Mouse (Mus musculus) olfactory bulb, adult 2 months (tissue): Measurements from ENCODE around the gene Abca14. TPM values are rescaled to one million over a fixed set of nuclear protein-coding genes. Genes with fewer than 3 reads are reported as not detected.

Experiments
- H3K27ac ChIP-seq: fragments of 200-500 bp; 2 replicates; pipeline ENCODE4 v1.5.1; 2012; ENCODE audit warnings: low read depth, low read length; ENCODE audit not compliant: insufficient read depth
- H3K4me1 ChIP-seq: fragments of 200-500 bp; 2 replicates; pipeline ENCODE4 v1.6.1; 2012; ENCODE audit warnings: low read length; ENCODE audit not compliant: control insufficient read depth, insufficient read depth
- H3K4me3 ChIP-seq: fragments of 200-500 bp; 2 replicates; pipeline ENCODE4 v1.5.1; 2012; ENCODE audit warnings: mild to moderate bottlenecking, low read depth, low read length, moderate library complexity; ENCODE audit not compliant: insufficient read depth
- CTCF ChIP-seq: fragments of 200-500 bp; IDR thresholded peaks from 2 replicates; pipeline ENCODE4 v1.5.1; 2012; ENCODE audit warnings: low read depth, mild to moderate bottlenecking, low read length, moderate library complexity; ENCODE audit not compliant: insufficient read depth
- POLR2A ChIP-seq: fragments of 200-500 bp; IDR thresholded peaks from 2 replicates; pipeline ENCODE4 v1.6.1; 2012; ENCODE audit warnings: mild to moderate bottlenecking, low read depth, low read length, moderate library complexity; ENCODE audit not compliant: insufficient read depth
- WGBS: fragments of 180-500 bp; shearing (Covaris S2); methylation state at CpG from one replicate; pipeline ENCODE4 v1.1.7; 2018; 5-methylcytosine and 5-hydroxymethylcytosine counted together
- polyA plus RNA-seq: library from polyadenylated mRNA; stranded (reverse); fragments of >200 nt; gene quantifications from 2 replicates; pipeline ENCODE4 v1.2.4, GENCODE M21; 2012; ENCODE audit warnings: low replicate concordance; ENCODE audit not compliant: missing spikeins, insufficient read depth, insufficient read length

Gene Abca14
- polyA plus RNA-seq, 1 experiment, result not detected

- TF ChIP-seq CTCF, result no peak
Observed at GRCm38 (mm10) chr7:120178935-120179334, 24.8 kb upstream of the Abca14 start.

DNA sequence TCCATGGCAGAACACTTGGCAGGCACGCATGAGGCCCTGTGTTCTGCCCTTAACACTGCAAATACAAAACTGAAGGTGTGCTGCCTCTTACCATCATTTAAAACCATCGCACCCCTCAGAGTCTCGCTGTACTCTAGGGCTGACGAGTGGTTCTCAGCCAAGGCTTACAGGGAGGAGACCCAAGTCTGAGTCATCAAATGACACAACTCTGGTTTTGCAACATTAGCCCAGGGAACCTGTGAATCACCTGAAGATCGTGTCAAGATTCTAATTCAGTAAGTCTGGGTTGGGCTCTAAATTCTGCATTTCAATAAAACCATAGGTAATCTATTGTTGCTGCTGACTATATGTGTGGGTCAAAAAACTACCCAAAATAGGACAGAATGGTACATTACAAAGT is 23.2 kb upstream of the Abca14 start:
- TF ChIP-seq POLR2A (no peak), CTCF (no peak)
- 76% methylated on average over 5 of the region's 5 CpGs for WGBS
- Histone ChIP-seq H3K27ac (no peak overlapping the region), H3K4me1 (no peaks in the 10 kb centered on the region), H3K4me3 (no peak overlapping the region)

More at GRCm38 (mm10) chr7:120178935-120179334, 24.8 kb upstream of the Abca14 start:
- WGBS, result 18% methylated on average over 2 of the region's 2 CpGs
- Histone ChIP-seq H3K4me1 (no peaks in the 10 kb centered on the region), H3K27ac (no peak overlapping the region), H3K4me3 (no peak overlapping the region)

- 60% methylated on average over 4 of the region's 4 CpGs for WGBS
- Histone ChIP-seq H3K27ac (no peak overlapping the region), H3K4me1 (no peaks in the 10 kb centered on the region), H3K4me3 (no peak overlapping the region)
- TF ChIP-seq CTCF (no peak), POLR2A (no peak)
Observed at GRCm38 (mm10) chr7:120181401-120182230, 22.1 kb upstream of the Abca14 start.

DNA sequence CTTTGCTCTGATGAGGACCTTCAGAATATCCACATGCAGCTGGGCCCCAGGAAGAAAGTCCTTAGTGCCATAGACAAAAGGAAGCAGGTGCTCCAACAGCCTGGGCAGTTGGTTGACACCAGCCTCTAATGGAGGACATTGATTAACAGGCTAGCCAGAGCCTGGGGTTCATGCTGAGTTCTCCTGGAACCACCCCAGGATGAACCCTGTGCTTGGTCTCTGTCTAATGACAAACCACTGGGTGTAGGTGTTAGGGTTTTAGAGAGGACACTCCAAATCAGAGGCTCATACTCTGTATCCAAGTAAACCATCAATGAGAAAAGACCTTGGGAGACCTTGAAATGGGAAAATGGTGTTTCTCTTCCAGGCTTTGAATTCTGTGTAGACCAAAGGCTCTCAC is 20.9 kb upstream of the Abca14 start:
- Histone ChIP-seq H3K4me1 (no peaks in the 10 kb centered on the region), H3K27ac (no peak overlapping the region), H3K4me3 (no peak overlapping the region)
- no peak for TF ChIP-seq POLR2A
- no peak for TF ChIP-seq CTCF

DNA sequence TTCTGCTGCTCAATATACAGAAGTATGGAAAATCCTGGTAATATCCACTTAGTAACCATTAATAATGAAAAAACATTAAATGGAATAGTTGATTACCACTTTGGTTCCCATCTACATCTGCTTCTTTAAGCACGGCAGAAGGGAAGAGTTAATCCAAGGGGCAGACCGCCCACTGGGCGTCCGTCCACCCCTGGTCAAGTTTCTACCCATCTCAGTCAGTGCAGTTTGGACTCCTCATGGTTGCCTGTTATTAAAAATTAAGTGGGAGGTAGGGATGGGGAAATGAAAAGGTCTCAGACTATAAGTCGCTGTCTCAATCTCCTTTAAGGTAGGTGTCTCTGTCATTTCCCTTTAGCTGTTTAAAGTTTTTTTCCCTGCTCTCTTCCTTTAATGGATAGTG is 14.8 kb upstream of the Abca14 start:
- H3K4me1 ChIP-seq, result no peaks in the 10 kb centered on the region
- H3K4me3 ChIP-seq, result no peak overlapping the region
- no peak overlapping the region for H3K27ac ChIP-seq
- no peak for TF ChIP-seq CTCF
- TF ChIP-seq POLR2A, result no peak
- WGBS, result 90% methylated on average over 5 of the region's 5 CpGs

- WGBS, result 61% methylated on average over 8 of the region's 8 CpGs
- no peak overlapping the region for H3K27ac ChIP-seq
Observed at GRCm38 (mm10) chr7:120189369-120190149, 14.2 kb upstream of the Abca14 start.

GRCm38 (mm10) chr7:120190150-120190665 is 13.6 kb upstream of the Abca14 start:
- H3K27ac ChIP-seq, result no peak overlapping the region

More at GRCm38 (mm10) chr7:120189369-120190149, 14.2 kb upstream of the Abca14 start:
- TF ChIP-seq POLR2A (no peak), CTCF (no peak)
- Histone ChIP-seq H3K4me1 (no peaks in the 10 kb centered on the region), H3K4me3 (no peak overlapping the region)

GRCm38 (mm10) chr7:120192207-120192606 is 11.6 kb upstream of the Abca14 start:
- TF ChIP-seq POLR2A (no peak), CTCF (no peak)
- Histone ChIP-seq H3K4me1 (no peaks in the 10 kb centered on the region), H3K27ac (no peak overlapping the region), H3K4me3 (no peak overlapping the region)
- 70% methylated on average over 3 of the region's 3 CpGs for WGBS

More at GRCm38 (mm10) chr7:120190150-120190665, 13.6 kb upstream of the Abca14 start:
- no peaks in the 10 kb centered on the region for H3K4me1 ChIP-seq
- H3K4me3 ChIP-seq, result no peak overlapping the region
- TF ChIP-seq CTCF, result no peak
- no peak for TF ChIP-seq POLR2A
- 57% methylated on average over 8 of the region's 8 CpGs for WGBS

- 84% methylated on average over 6 of the region's 6 CpGs for WGBS
- no peaks in the 10 kb centered on the region for H3K4me1 ChIP-seq
- TF ChIP-seq POLR2A (no peak), CTCF (no peak)
Observed at GRCm38 (mm10) chr7:120192816-120193215, 10.9 kb upstream of the Abca14 start.

More at GRCm38 (mm10) chr7:120192816-120193215, 10.9 kb upstream of the Abca14 start:
- no peak overlapping the region for H3K4me3 ChIP-seq
- H3K27ac ChIP-seq, result no peak overlapping the region
